Mouse (Mus musculus): ENCODE measurements around the gene Dnajc1.

DNA sequence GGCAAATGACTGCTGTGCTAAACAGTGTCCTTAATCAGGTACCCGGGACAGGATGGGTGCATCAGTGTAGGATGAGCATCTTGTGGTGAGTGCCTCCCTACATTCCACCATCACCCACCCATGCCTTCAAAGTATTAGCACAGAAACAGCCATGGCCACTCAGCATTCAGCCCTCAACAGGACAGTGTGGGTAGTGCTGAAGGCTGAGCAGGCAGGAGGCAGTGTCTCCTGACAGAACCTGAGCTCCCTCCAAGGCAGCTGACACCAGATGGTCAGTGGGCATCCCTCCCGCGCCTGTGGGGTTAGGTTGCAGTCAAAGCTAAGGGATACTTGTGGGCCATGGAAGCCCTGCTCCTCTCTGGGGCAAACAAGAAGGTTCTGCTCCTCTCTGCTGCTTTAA, 174.8 kb downstream of the Dnajc1 start:
- no peak for TF ChIP-seq CTCF (IDR thresholded peaks at IDR 0.05; ENCODE audit: borderline replicate concordance, control insufficient read depth, extremely low read depth, insufficient read depth, low read length, poor library complexity)
- no peak for TF ChIP-seq POLR2A (IDR thresholded peaks at IDR 0.05; ENCODE audit: control insufficient read depth, extremely low read depth, insufficient read depth, low read length, poor library complexity)
